Mouse (Mus musculus) adrenal gland, postnatal 4 days (tissue): ENCODE data around the gene Cep83. TPM values are rescaled to one million over a fixed set of nuclear protein-coding genes. Genes with fewer than 3 reads are reported as not detected.

Experiments
- DNase-seq, 2 experiments: peaks; one replicate each; pipeline ENCODE4 v3.0.0; 2021 to 2022; ENCODE audit warnings: low spot score in 2 of 2, mixed read lengths in 2 of 2
- total RNA-seq, 2 experiments: library from RNA; stranded (reverse); gene quantifications; 2 replicates each; pipeline ENCODE4 v1.2.3; 2021

Cep83 gene
- total RNA-seq, 2 experiments from 2014 or later = 14.9 to 16.7 TPM

GRCm38 (mm10) chr10:94823971-94824760 is 135.7 kb downstream of the Cep83 start:
- DNase-seq = no peak

DNA sequence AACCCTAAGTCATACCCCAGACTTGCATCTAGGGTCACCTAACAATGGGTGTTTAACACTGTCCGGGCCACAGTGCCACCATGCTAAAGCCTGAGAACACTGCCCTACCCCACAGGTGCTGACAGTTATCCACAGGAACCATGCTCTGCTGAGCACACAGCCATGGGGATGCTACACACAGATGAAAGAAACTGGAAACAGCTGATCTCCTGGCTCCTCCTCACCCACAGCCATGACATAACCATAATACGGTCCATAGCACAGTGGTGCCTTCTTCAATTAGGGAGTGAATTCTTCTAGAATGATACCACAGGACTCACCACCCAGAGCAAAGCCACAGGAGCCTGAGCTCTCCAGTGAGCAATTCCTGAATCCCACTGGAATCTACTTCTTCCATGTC is 137.5 kb downstream of the Cep83 start:
- DNase-seq = no peak

DNA sequence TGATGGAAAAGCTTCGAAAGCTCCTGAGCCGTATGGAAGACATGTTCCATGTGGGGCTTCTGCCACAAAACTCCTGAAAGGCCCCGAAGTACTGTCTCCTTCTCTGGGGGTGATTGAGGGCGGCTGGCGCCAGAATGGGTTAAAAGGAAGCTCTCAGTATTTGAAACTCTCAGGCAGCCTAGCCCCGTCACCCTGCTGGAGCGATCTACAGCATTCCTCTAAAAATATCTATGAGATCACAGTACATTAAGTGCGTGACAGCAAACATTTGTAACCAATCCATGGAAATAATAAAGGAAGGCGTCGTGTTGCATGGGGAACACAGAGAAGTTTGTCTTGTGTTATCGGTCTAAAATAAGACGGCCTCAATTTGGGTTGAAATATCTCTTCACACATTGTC is 138.0 kb downstream of the Cep83 start:
- DNase-seq = no peak

DNA sequence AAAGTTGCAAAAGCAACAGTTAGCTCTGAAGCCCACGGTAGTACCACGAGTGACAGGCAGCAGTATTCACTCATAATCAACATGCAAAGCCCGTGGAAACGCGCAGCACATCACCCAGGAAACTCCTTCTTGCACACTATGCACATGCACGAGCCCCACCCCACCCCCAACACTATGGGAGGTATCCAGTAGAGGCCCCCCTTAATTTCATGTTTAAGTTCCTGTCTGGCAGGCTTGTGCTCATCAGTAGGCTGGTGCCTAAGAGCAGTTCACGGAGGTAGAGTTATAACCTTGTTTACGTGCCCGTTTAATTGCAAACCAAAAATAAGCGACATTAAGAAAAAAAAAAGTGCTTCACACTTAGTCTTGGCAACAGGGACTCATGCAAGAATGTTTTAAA is 138.9 kb downstream of the Cep83 start:
- DNase-seq = no peak

- DNase-seq = no peak
Measured at GRCm38 (mm10) chr10:94827890-94828733, 139.7 kb downstream of the Cep83 start.

DNA sequence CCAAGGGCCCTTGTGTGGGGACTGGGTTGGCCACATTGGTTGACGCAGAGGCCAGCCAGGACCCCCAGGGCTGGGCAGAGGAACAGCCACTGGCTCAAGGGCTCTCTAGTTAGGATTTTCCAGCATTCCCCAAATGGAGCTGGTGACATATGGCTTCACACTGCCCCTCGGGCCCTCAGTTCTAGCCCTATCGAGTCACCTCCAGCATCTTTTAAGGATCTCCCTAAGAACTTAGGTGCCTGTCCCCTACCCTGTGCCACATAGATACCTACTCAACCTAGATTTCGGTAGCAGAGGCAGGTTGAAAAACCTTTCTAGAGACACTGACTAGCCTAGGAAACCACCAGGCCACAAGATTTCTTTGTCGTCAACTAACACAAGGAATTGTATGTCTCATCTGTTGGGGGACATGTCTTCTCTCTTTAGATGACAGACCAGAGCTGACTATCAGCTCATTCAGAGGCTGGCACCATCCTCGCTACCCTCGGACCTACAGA is 140.3 kb downstream of the Cep83 start:
- no peak for DNase-seq

DNA sequence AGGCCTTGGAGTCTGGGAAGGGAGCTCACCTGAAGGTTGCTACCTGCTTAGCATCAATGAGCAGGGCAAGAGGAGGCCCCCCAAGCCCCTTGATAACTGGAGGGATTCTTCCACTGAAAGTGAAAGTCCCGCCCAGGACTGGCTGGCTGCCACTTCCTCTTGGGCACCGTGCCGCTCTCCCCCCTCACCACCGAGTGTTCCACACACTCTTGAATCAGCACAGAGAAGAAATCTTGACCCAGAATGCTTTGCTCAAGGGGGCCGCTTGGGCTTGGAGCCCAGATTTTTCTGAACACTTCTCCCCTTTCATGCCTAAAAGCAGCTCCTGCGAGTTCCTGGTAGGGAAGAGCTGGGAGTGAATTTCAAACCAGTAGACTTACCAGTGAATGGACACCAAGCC is 141.0 kb downstream of the Cep83 start:
- DNase-seq = peak; percentile 71 to 75

GRCm38 (mm10) chr10:94835874-94836273 is 147.4 kb downstream of the Cep83 start:
- DNase-seq = no peak
